Mouse (Mus musculus): ENCODE data around the gene Crlf1.

DNA sequence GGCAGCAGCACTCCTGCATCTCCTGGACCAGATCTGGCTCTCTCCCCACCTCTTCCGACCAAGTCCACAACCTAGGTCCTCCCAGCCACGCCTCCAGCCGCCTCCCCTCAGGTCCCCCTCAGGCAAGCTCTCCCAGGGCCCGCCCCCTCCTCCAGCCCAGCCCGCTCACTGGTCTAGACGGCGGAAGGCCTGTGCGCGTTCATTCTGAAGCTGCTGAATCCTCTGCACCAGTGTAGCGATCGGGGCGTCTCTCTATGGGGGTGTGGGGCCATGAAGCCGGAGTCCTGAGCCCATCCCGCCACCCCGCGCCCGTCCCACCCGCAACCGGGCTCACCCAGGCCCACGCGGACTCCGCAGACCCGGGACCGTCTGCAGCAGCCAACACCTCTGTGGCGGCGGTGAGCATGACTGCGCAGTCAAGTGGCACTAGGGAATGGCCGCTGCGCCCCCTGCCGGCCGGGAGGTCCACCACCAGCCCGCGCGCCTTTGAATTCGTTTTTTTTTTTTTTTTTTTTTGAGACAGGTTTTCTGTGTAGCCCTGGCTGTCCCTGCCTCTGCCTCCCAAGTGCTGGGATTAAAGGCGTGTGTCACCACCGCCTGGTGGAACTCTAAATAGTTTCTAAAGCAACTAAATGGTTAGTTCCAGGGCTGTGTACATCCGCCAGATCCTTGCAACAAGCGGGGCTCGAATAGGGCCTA is 13.5 kb downstream of the Crlf1 start, which contains the start of gene Rex1bd:
- TF ChIP-seq CTCF (IDR thresholded peaks at IDR 0.05; ENCODE audit: low read depth) (peak; percentile 91), EP300 (optimal IDR thresholded peaks at IDR 0.05) (no peak)
